Mouse (Mus musculus): Measurements from ENCODE around the gene Tmem121.

DNA sequence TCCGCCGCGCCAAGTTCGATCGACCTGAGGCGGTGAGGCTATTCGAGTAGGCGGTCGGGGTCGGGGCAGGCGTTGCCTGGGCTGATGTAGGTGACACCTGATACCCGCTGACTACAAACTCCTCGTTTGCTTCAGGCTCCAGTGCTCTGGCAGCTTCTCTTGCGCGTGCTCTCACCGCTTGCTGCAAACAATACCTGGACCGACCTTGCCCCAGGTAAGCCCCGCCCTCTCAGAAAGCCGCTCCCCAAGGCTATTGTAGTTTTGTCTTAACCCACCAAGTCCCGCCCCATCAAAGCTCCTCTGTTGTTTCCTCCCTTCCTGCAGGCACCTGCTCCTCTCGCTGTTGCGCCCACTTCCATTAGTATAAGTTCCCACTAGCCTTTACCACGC lies 29.2 kb upstream of the Tmem121 start:
- no peak for TF ChIP-seq GATA1 (IDR thresholded peaks at IDR 0.05; ENCODE audit: borderline replicate concordance, low read length)
- TF ChIP-seq FLI1 (IDR thresholded peaks at IDR 0.05; ENCODE audit: low read length), result no peak
